Mouse (Mus musculus) liver, embryonic 15.5 days (tissue): ENCODE results near the gene Xpo4. TPM values are rescaled to one million over a fixed set of nuclear protein-coding genes. Genes with fewer than 3 reads are reported as not detected.
"Not testable (repeated sequence)": the region's sequence is repeated elsewhere in the genome, so short reads cannot be mapped to it uniquely, and the experiment has no call there.

Experiments used
- ATAC-seq: fragments of 200-750 bp; cut with Nextera tagmentation; 2 replicates; pipeline ENCODE4 v1.8.0; 2017; ENCODE audit warnings: moderate number of reproducible peaks, mild to moderate bottlenecking, moderate library complexity; ENCODE audit not compliant: insufficient read depth
- H3K27ac ChIP-seq: fragments of 300-500 bp; sonication (generic); replicated peaks from 2 replicates; pipeline ENCODE4 v1.5.1; 2015; ENCODE audit warnings: mild to moderate bottlenecking, inconsistent platforms
- H3K27me3 ChIP-seq: fragments of 300-500 bp; sonication (generic); 2 replicates; pipeline ENCODE4 v1.6.1; 2015; ENCODE audit warnings: mild to moderate bottlenecking, inconsistent platforms
- H3K36me3 ChIP-seq: fragments of 300-500 bp; sonication (generic); replicated peaks from 2 replicates; pipeline ENCODE4 v1.6.1; 2015; ENCODE audit warnings: moderate library complexity, mild to moderate bottlenecking, inconsistent platforms
- H3K4me1 ChIP-seq: fragments of 300-500 bp; sonication (generic); replicated peaks from 2 replicates; pipeline ENCODE4 v1.6.1; 2015; ENCODE audit warnings: inconsistent platforms
- H3K4me2 ChIP-seq: fragments of 300-500 bp; sonication (generic); 2 replicates; pipeline ENCODE4 v1.6.1; 2015; ENCODE audit warnings: moderate library complexity, mild to moderate bottlenecking, inconsistent platforms
- H3K4me3 ChIP-seq: fragments of 300-500 bp; sonication (generic); replicated peaks from 2 replicates; pipeline ENCODE4 v1.5.1; 2015; ENCODE audit warnings: mild to moderate bottlenecking, inconsistent platforms
- H3K9ac ChIP-seq: fragments of 300-500 bp; sonication (generic); 2 replicates; pipeline ENCODE4 v1.6.1; 2015; ENCODE audit warnings: moderate library complexity, mild to moderate bottlenecking, inconsistent platforms
- H3K9me3 ChIP-seq: fragments of 300-500 bp; sonication (generic); replicated peaks from 2 replicates; pipeline ENCODE4 v1.6.1; 2016; ENCODE audit warnings: inconsistent platforms
- whole genome bisulfite sequencing: fragments of 180-500 bp; shearing (Covaris S2); methylation state at CpG from one replicate; pipeline ENCODE4 v1.1.7; 2015; ENCODE audit warnings: mixed read lengths; ENCODE audit not compliant: insufficient replicate concordance; 5-methylcytosine and 5-hydroxymethylcytosine counted together
- polyA plus RNA-seq: library from polyadenylated mRNA; unstranded; fragments of >200 nt; fragmentation: Nextera tagmentation; extraction: Ambion mirVana; gene quantifications from 2 replicates; pipeline ENCODE4 v1.2.1, GENCODE M21; 2015

Gene Xpo4
- polyA plus RNA-seq, 1 experiment from 2014 or later, result 11.8 TPM

- 77% methylated on average over 4 of the region's 4 CpGs for WGBS
- Histone ChIP-seq H3K27ac (no peak overlapping the region), H3K4me1 (no peaks in the 10 kb centered on the region), H3K36me3 (no peaks in the 10 kb centered on the region), H3K4me3 (no peak overlapping the region), H3K27me3 (no peaks in the 10 kb centered on the region), H3K9ac (no peak overlapping the region), H3K9me3 (no peaks in the 10 kb centered on the region), H3K4me2 (no peak overlapping the region)
- no peak for ATAC-seq
Observed at GRCm38 (mm10) chr14:57682751-57683150, 17.5 kb upstream of the Xpo4 start.

DNA sequence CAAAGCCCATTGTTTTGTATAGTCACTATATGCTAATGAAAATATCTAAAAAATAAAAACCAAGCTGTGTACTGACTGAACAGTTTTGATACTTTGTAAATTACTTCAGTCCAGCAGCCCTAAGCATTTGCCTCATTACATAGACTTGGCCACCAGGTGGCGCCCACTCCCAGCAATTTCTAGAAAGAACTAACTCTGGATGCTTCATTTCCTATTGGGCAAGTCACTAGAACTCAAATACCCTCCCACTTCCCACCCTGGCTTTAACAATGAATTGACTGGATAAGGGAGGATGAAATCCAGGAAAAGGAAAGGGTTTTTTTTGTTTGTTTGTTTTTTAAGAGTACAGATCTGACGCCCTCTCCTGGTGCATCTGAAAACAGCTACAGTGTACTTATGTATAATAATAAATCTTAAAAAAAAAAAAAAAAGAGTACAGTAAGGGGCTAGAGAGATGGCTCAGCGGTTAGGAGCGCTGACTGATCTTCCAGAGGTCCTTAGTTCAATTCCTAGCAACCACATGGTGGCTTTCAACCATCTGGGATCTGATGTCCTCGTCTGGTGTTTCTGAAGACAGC lies 14.8 kb upstream of the Xpo4 start:
- no peak for ATAC-seq
- Histone ChIP-seq H3K9ac (no peak overlapping the region), H3K9me3 (no peaks in the 10 kb centered on the region), H3K4me2 (no peak overlapping the region), H3K27me3 (no peaks in the 10 kb centered on the region), H3K4me1 (no peaks in the 10 kb centered on the region), H3K36me3 (no peaks in the 10 kb centered on the region), H3K27ac (no peak overlapping the region), H3K4me3 (no peak overlapping the region)
- WGBS, result 29% methylated on average over 5 of the region's 5 CpGs

- WGBS, result 16% methylated on average over 1 of the region's 1 CpGs
- Histone ChIP-seq H3K4me3 (no peak overlapping the region), H3K36me3 (no peaks in the 10 kb centered on the region), H3K9ac (no peak overlapping the region), H3K27ac (no peak overlapping the region), H3K27me3 (no peaks in the 10 kb centered on the region), H3K4me1 (no peaks in the 10 kb centered on the region), H3K4me2 (no peak overlapping the region), H3K9me3 (no peaks in the 10 kb centered on the region)
- ATAC-seq, result no peak
Observed at GRCm38 (mm10) chr14:57679523-57679922, 14.3 kb upstream of the Xpo4 start.

GRCm38 (mm10) chr14:57675481-57675880 lies 10.3 kb upstream of the Xpo4 start:
- Histone ChIP-seq H3K9ac (no peak overlapping the region), H3K9me3 (no peaks in the 10 kb centered on the region), H3K36me3 (no peaks in the 10 kb centered on the region), H3K27ac (no peak overlapping the region), H3K4me3 (no peak overlapping the region), H3K4me1 (no peaks in the 10 kb centered on the region), H3K27me3 (no peaks in the 10 kb centered on the region), H3K4me2 (no peak overlapping the region)
- ATAC-seq, result no peak
- WGBS, result 53% methylated on average over 2 of the region's 2 CpGs

DNA sequence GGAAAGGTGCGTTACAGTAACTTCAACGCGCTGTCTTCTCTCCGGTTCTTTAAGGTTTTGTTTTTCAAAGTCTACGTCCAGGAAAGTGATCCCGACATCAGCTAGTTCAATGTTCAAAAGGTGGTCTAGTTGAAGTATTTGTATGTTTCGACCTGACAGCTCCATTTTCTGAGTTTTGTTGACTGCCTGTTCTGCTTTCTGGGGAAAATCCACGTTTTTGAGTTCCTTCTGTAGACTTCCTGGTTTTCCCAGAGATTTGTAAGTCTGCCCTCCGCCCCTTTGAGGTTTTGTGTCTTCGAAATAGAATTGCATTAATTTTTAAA lies 359 bp upstream of the Xpo4 start:
- H3K4me1 ChIP-seq, result peaks cover 34% of the 10 kb centered on the region
- H3K9ac ChIP-seq, result peak overlapping the region; percentile 90
- WGBS, result 2% methylated on average over 10 of the region's 10 CpGs
- no peak for ATAC-seq
- peak overlapping the region; percentile 92 for H3K4me3 ChIP-seq
- peak overlapping the region; percentile 97 for H3K27ac ChIP-seq
- H3K27me3 ChIP-seq, result no peaks in the 10 kb centered on the region
- peak overlapping the region; percentile 80 for H3K4me2 ChIP-seq
- H3K9me3 ChIP-seq, result no peaks in the 10 kb centered on the region
- H3K36me3 ChIP-seq, result 0 out of 2 replicates have a peak, but pooled peaks cover 3% of the 10 kb centered on the region

DNA sequence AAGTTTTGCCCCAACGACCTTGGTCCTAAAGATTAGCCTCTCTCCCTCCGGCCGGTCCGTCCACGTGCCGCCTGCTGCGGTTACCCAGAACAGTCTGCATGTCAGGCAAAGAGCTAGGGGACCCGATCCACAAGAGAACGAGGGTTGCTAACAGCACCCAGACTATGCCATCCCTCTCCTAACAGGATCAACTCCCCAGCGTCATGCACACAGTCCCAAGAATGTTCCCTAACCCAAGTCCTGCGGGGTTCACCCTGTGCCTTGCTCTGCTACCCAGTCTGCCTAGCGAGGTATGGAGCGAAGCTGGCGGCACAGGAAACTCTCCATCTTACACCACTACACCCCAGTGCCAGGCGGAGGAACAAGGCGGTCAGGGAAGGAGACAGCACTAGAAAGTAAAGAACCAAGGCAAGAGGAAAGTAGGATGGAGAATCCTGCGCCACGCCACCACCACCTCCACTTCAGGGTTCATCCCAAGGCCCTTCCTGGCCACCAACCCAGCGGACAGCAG lies 864 bp downstream of the Xpo4 start:
- peak overlapping the region; percentile 90 for H3K9ac ChIP-seq
- H3K4me1 ChIP-seq, result peaks cover 34% of the 10 kb centered on the region
- WGBS, result under 1% methylated on average over 19 of the region's 19 CpGs
- H3K4me2 ChIP-seq, result peak overlapping the region; percentile 80
- peak overlapping the region; percentile 92 for H3K4me3 ChIP-seq
- peak overlapping the region; percentile 97 for H3K27ac ChIP-seq
- H3K36me3 ChIP-seq, result 0 out of 2 replicates have a peak, but pooled peaks cover 8% of the 10 kb centered on the region
- peak; percentile 48 for ATAC-seq
- H3K27me3 ChIP-seq, result no peaks in the 10 kb centered on the region
- no peaks in the 10 kb centered on the region for H3K9me3 ChIP-seq

GRCm38 (mm10) chr14:57663630-57664029 lies 1.6 kb downstream of the Xpo4 start:
- Histone ChIP-seq H3K9me3 (no peaks in the 10 kb centered on the region), H3K27me3 (no peaks in the 10 kb centered on the region), H3K27ac (no peak overlapping the region), H3K4me2 (peak overlapping the region; percentile 80), H3K36me3 (0 out of 2 replicates have a peak, but pooled peaks cover 8% of the 10 kb centered on the region), H3K9ac (peak overlapping the region; percentile 90), H3K4me3 (peak overlapping the region; percentile 92), H3K4me1 (peaks cover 34% of the 10 kb centered on the region)
- WGBS, result 26% methylated on average over 1 of the region's 1 CpGs
- ATAC-seq, result no peak

DNA sequence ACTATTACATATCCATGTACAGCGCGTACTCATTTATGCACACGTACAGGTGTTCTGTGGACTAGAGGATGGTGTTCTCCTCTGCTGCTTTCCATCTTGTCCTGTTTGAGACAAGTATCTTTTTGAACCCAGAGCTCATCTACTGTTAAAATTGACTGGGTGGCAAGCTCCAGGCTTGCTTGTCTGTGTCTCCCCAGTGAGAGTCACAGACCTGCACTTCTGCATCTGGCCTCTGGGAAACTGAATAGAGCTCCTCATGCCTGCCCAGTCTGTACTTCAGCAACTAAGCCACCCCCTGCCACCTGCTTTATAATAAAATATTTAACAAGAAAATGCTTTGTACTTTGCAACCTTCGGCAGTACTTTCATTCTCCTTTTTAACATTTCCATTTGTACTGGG lies 6.9 kb downstream of the Xpo4 start:
- Histone ChIP-seq H3K9me3 (no peaks in the 10 kb centered on the region), H3K4me1 (peaks cover 22% of the 10 kb centered on the region), H3K27me3 (no peaks in the 10 kb centered on the region), H3K4me3 (no peak overlapping the region), H3K4me2 (no peak overlapping the region), H3K36me3 (peaks cover 8% of the 10 kb centered on the region; the same call in 1 of the 2 replicates), H3K9ac (no peak overlapping the region), H3K27ac (no peak overlapping the region)
- 95% methylated on average over 4 of the region's 4 CpGs for WGBS
- no peak for ATAC-seq

GRCm38 (mm10) chr14:57657500-57657899 lies 7.7 kb downstream of the Xpo4 start:
- Histone ChIP-seq H3K27ac (no peak overlapping the region), H3K4me1 (peaks cover 15% of the 10 kb centered on the region), H3K9ac (no peak overlapping the region), H3K4me2 (no peak overlapping the region), H3K4me3 (no peak overlapping the region), H3K27me3 (no peaks in the 10 kb centered on the region), H3K36me3 (peaks cover 8% of the 10 kb centered on the region; the same call in 1 of the 2 replicates), H3K9me3 (no peaks in the 10 kb centered on the region)
- ATAC-seq, result no peak
- 72% methylated on average over 2 of the region's 2 CpGs for WGBS

DNA sequence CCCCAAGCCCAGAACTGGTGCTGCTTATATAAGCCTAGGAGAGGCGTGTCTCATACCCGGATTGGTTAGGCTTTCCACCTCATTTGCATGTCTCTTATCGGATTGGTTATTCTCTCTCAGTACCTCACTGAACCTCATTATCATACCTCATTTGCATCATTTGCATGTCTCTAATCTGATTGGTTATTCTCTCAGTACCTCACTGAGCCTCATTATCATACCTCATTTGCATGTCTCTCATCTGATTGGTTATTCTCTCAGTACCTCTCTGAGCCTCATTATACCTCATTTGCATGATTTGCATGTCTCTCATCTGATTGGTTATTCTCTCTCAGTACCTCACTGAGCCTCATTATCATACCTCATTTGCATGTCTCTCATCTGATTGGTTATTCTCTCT lies 8.7 kb downstream of the Xpo4 start:
- 0 out of 2 replicates have a peak overlapping the region, but pooled peaks have one; percentile 24 for H3K27ac ChIP-seq
- not testable (repeated sequence) for H3K36me3 ChIP-seq, H3K4me3 ChIP-seq, H3K9ac ChIP-seq, H3K27me3 ChIP-seq, H3K4me1 ChIP-seq, H3K4me2 ChIP-seq, H3K9me3 ChIP-seq
- WGBS, result 86% methylated on average over 3 of the region's 3 CpGs
- ATAC-seq, result peak; percentile 78

- Histone ChIP-seq H3K9me3 (no peaks in the 10 kb centered on the region), H3K27me3 (no peaks in the 10 kb centered on the region), H3K36me3 (peaks cover 10% of the 10 kb centered on the region), H3K4me2 (no peak overlapping the region), H3K27ac (no peak overlapping the region), H3K9ac (no peak overlapping the region), H3K4me1 (no peaks in the 10 kb centered on the region), H3K4me3 (no peak overlapping the region)
- ATAC-seq, result no peak
Observed at GRCm38 (mm10) chr14:57649501-57649900, 15.7 kb downstream of the Xpo4 start.

DNA sequence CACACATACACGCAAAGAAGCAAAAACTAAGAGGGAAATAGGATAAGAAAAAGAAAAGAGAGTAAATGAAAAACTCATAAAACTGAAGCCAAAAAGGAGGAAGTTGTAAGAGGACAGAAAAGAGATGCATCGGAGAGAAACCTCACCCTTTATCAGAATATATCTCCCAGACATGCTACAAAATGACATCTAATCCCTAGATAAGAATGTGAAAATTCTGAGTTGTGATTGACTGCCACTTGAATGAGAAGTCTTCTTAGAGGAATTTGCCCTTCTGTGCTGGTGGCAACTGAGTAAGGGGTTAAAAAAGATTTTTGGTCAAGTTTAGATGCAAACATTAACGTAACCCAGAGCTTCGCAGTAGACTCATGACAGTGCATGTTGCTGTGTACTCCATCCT lies 19.1 kb downstream of the Xpo4 start:
- no peak for ATAC-seq
- WGBS, result 70% methylated on average over 4 of the region's 4 CpGs
- H3K36me3 ChIP-seq, result peaks cover 21% of the 10 kb centered on the region
- H3K9me3 ChIP-seq, result no peaks in the 10 kb centered on the region
- no peaks in the 10 kb centered on the region for H3K4me1 ChIP-seq
- H3K27ac ChIP-seq, result no peak overlapping the region
- H3K27me3 ChIP-seq, result no peaks in the 10 kb centered on the region
- no peak overlapping the region for H3K4me2 ChIP-seq
- no peak overlapping the region for H3K9ac ChIP-seq
- no peak overlapping the region for H3K4me3 ChIP-seq
